Mouse (Mus musculus): Measurements from ENCODE around the gene Fhit.

Gene Fhit

DNA sequence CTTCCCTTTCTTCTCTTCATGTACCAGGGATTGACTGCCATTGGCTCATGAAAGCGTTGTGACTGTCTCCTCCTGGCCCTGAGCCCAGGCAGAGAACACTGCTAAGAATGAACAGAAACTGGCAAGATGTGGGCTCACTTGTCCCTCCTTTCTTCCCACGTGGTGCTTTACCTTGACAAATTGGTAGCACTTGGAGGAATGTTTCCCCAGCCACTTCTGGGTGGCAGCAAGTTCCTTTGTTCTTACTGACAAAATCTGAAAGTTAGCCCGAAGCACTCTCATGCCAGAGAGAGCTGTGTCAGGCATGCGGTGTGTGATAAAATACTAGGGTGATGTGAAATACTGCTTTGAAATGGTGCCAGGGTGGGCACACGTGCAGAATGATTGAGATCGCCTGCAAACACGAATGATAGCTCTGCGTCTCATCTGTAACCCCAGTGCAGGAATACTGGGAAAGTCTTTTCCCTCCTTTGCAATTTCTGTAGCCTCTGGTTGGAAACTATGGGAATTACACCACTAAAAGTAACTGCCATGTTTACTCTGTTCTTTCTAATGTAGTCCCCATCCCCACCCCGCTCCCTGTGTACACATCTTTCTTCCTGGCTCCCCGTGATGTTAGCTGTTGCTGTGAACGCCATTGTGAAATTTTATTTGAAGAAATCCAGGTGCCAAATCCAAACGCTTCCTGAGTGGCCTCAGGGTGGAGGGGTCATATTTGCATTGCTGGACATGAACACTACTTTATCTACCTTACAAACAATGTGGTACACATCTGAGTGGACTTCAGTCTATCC is 1555.1 kb downstream of the Fhit start:
- no peak for DNase-seq (ENCODE audit: low read depth, low spot score)

DNA sequence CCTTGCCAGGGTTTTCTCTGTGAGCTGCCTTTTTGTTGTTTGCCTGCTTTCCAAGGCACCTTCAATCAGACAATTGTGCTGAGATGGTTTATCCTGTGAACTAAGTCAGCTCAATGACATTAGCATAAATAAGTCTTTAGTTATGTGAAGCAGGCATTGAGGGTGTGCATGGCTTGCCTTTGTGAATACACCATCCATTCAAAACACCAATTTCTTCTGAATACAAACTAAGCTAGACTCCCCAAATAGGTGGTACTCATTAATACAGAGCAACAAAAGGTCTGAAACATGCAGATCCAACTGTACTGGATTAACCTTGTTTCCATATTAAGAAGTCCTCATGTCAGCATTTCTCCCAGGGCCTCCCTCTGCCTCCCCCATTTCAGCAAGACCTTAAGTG is 1561.6 kb downstream of the Fhit start:
- no peak for DNase-seq (ENCODE audit: low read depth, low spot score)

DNA sequence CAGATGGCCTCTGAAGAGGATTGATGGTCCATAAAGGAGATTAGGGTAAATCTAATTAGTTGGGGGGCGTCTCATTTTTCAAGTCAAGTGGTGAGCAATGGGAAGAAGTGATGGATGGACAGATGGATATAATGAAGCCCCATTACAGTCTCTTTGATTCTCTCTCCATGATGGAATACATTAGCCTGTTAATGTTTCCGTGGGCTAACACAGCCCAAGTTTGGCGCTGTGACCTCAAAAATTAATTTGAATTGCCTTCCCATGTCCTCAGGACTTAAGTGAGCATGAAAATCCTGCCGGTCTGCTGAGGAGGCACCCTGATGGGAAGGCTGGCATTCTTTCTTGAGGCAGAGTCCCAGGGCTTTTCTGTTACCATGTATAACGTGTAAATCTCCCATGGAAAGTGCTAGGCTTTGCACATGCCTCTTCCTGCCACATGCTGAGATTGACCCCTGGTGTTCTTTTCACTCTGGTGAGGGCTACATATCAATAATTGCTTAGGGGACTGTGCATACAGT is 1564.3 kb downstream of the Fhit start:
- no peak for DNase-seq (ENCODE audit: low read depth, low spot score)

DNA sequence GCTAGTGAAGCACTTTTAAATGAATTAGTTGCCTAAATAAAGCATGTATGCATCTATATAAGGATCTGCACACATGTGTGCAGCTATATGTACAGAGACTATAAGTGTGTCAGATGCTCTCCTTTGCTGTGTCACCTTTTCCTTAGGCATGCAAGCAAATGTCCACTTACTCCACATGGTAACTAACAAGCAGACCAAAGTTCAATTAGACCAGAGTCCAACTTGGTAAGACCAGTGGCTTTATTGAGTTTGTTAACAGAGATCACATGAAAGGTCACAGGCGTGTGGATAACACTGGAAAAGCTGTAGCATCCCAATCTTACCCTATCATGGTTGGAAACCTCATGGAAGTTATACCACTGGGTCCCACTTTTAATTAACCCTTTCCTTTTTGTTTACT is 1572.7 kb downstream of the Fhit start:
- DNase-seq (ENCODE audit: low read depth, low spot score): no peak

DNA sequence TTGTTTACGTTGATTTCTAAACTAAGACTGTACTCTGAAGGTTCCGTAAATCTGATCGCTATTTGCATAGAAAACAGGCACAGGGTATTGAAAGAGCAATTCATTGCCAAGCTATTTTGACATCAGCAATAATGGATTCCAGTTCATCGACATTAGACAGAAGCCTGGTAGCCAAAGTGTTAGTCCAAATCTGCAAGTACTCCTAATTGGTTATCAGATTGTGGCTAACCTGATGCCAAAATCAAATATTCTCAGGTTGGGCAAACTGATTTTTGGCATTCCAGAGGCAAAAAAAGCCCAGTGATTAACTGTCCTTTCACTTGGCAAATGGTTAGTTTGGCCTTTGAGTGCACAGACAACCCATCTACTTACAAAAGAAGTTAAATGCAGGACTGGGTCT is 1573.9 kb downstream of the Fhit start:
- DNase-seq (ENCODE audit: low read depth, low spot score): no peak

DNA sequence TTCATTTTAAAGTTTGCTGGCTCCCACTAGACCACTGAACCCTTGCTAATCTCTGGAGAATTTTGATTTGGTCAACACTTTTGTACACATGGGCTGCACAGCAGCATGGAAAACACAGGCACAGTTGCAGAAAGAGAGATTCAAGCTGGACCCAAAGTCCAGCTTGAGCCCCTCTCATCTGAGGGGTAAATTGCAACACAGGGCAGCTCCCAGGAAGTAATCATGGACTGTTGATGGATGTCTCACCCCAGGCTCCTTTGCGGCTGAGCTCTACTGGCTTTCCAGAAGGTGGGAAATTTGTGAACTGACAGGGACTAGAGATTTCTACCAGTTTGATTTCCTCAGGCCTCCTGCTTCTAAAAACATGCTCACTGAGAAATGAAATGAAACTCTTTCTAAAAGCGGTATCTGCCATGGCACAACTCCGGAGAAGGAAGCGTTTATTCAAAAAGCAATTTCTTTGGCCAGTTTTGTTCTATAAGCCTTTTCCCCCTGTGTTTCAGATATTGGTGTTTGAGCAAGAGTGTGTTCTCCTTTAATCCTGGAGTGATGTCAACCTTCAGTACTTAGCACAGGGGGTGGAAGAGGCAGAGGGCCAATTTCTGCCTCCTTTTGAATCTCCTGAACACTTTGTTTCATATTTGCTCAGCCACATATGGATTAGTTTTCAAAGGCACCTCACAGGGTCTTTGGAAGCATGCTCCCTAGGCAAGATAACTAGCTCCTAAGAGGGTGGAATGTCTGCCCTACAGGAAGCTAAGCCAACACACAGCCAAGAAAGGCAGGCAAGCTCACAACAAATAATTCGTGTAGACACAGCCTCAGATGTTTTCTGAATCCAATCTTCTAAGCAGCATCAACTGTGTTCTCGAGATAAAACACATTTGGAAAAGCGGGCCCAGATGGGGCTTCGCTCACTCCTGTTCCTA is 1578.3 kb downstream of the Fhit start:
- peak; percentile 14 for DNase-seq (ENCODE audit: low read depth, low spot score)

DNA sequence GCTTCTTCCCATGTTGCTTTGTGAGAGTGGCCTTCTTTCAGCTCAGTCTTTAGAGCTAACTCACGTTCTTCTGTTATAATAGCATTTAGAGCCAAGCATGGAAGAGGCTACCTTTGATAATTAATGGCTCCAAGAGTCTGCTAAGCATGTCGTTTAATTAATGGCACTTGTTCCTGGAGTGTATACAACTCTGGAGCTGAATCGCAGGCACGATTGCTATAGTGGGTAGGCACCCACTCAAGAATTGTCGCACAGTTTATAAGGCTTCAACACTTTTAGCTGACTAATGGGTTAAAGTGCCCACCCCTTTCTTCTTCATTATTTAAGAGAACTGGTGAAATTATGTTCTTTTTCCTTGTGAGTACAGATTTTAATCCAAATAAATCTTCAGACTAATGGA is 1605.5 kb downstream of the Fhit start:
- DNase-seq (ENCODE audit: low read depth, low spot score): no peak

DNA sequence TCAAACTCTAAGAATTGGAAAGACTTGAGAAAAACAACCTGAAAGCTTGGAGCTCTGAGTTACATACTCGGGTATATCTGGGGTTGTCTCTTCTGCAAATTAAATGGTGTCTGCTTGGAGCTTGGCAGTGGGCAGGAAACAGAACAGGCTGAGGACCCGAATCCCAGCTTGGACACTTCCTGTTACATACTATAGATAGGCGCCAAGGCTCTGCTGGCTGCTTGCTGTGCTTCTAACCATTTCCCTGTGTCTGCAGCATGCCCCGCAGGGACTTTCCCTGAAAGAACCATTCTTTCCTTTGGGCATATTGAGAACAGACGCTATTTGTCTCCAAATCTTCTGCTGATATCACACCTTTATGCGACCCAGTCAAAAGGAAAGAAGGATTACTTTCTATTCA is 1606.0 kb downstream of the Fhit start:
- DNase-seq (ENCODE audit: low read depth, low spot score): no peak

DNA sequence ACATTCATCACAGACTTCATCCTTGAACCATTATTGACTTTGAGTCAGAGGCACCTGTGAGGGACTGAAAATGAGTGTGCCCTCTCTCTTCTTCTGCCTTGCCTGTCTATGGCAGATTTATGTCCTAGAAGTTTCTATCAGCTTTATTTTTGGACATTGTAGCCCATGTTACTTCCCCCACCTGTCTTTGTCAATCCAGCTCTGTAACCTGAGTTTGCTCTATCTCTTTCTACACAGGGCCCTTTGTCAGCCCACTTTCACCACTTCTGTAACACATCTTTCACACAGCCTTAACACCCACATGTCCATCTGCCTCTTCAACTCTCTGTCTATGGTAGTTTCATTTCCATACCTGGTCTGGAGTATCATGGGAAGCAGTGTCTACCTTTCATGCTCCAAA is 1609.7 kb downstream of the Fhit start:
- no peak for DNase-seq (ENCODE audit: low read depth, low spot score)

DNA sequence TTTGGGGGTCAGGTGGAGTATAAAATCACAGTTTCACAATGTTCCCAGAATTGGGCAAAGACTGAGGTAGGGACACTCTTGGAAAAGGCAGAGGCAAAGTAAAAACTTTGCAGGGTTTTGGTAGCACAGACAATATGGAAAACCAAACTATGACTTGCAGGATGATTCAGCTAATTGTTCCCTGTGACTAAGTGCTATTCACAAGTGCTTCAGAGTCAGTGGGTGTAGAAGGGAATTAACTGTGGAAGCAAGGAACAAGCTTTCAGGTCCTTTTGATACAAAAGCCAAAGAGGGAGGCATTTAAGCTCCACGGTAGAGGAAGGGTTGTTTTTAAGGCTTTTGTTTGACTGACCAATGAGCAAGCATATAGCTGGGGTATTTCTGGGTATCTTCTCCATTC is 1613.9 kb downstream of the Fhit start:
- no peak for DNase-seq (ENCODE audit: low read depth, low spot score)

DNA sequence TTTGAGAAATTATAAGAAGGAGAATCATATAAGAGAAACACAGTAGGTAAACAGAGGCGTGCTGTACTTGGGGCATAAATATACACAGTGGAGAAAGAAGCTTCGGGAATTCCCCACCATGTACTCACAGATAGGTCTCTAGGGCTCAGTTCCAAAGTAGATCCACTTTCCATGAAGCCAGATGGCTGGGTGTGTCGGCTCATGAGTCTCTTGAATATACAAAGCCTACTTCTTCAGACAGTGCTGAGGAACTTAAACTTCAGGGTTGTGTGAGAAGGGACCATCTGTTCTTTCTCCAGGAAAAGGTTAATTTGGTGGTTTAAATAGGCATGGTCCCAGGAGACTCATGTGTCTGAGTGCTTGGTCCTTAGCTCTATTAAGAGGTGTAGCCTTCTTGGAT is 1617.5 kb downstream of the Fhit start:
- no peak for DNase-seq (ENCODE audit: low read depth, low spot score)

DNA sequence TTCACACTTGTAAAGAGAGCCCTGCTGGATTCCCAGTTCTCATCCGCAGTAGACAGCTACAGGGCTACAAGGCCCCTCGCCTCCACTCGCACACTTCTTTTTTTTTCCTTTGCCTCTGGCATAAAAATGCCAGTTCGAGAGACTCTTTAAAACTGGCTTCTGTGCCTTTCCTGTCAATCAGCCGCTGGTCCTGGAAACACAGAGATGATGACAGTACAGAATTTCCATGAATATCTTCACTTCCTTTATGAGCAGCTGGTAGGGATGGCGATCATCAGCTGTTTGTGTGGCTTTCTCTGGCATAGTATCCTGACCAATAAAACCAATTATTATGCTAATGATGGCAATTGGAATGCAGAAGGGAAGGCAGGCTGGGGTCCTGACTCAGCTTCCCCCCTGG is 1626.3 kb downstream of the Fhit start:
- DNase-seq (ENCODE audit: low read depth, low spot score): no peak

DNA sequence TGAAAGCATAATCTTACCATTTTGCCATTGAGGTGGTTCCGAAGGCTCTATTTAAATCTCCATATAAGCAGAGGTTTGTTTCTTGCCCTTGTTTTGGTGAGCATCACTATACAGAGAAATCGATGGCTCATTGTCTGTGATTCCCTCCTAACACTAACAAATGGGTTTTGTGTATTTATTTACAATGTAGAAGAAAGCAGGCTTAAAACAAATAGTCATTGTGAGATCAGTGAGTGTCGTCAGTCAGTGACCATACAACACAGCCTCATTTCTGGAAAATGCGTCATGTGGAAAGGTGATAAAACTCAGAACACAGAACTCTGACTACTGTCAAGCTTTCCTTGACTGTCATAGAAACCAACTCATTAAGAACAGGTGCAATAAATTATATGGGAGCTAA is 1632.6 kb downstream of the Fhit start:
- no peak for DNase-seq (ENCODE audit: low read depth, low spot score)

DNA sequence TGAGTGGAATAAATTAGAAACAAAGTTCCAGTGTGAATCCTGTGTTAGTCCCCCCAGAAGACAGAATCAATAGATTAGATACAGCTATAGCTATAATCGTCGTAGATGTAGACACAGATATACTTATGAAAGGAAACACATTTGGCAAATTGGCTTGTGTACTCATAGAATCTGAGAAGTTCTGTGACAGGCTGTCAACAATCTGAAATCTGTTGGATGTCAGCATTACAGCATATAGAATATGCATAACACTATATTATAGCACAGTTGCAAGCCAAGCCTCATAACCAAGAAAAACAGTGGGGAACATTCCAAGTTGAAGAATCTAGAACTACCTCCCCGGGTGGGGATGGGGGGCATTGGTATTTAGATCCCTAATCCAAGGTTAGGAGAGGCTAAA is 1635.7 kb downstream of the Fhit start:
- peak; percentile 18 for DNase-seq (ENCODE audit: low read depth, low spot score)

DNA sequence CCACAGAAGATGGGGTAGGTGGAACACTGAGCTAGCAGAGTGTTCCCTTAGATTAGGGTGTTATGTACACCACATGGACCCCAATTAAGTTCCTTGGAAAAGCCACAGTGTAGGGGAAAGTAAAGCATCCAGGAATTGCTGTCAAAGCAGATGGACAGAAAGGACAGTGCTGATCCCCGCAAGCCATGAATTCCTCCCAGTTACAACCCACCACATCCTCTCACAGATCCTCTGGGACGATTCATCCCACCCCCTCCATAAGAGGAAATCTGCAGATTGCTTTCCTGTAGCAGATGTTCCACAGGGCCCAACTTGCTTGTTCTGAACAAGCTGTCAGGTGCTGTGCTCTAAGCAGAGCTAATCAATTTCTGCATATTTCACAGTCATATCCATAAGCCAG is 1644.2 kb downstream of the Fhit start:
- DNase-seq (ENCODE audit: low read depth, low spot score): no peak

DNA sequence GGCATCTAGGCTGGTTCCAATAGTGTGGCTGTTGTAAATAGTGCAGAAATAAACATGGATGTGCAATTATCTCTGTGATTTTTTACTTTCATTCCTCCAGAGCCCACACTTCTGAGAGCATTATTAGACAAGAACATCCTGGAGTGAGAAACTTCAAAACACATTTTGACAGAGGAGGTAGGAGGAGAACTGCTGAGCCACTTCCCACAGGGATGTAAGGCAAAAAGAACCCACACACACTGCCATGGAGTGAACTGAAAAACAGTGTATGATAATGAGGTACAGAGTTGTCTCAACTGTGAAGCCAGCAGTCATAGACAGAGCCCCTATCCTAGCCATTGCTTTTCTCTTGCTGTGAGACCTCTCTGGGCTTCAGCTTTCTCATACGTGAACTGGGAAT is 1652.2 kb downstream of the Fhit start:
- no peak for DNase-seq (ENCODE audit: low read depth, low spot score)
